In the genomic region with DNA sequence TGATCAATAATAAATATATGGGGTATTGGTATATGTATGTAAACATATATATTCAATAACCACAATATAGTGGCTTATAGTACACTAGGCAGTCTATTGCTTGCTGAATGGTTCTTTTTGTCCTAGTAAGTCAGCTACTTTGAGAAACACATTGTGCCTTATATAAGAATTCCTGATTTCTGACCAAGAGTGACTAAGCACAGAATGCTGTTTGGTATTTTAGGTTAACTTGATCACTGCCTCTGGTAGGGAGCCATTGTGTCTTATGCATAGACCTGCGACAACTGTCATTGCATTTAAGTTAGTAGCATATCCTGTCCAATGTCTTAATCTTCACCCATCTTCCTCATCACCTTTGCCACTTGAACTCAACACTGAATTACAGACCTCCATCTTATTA, we compare ENCODE assay signal across 16 mouse cellular contexts.
"Had no signal": no experiment of that assay in that cellular context is flagged by ENCODE, and none has a peak within 500 bp of the region (broad histone marks: within the 10 kb centered on the region; RNA-seq: fewer than 3 reads in every experiment).

No protein-coding gene starts in this region.

- ATAC-seq: midbrain, embryonic 16.5 days had no signal

- H3K36me3 ChIP-seq: stomach, embryonic 15.5 days had no signal

- H3K4me3 ChIP-seq: midbrain, embryonic 10.5 days; midbrain, embryonic 12.5 days; myocyte; neural tube, embryonic 13.5 days; stomach, embryonic 15.5 days had no signal

- H3K27me3 ChIP-seq: midbrain, embryonic 12.5 days; neural tube, embryonic 13.5 days; stomach, embryonic 15.5 days had no signal

- H3K27ac ChIP-seq: midbrain, embryonic 10.5 days; midbrain, embryonic 12.5 days; neural tube, embryonic 13.5 days; stomach, embryonic 15.5 days; stomach, postnatal 0 days had no signal

- H3K9me3 ChIP-seq: midbrain, embryonic 10.5 days; midbrain, embryonic 12.5 days; neural tube, embryonic 13.5 days; stomach, embryonic 15.5 days had no signal

- DNase-seq: lung, adult 18-20 months; lung, embryonic 14.5 days; lung, postnatal 10 days; lung, postnatal 4 days; midbrain, embryonic 14.5 days; right cerebral cortex, postnatal 14 days; thymus, adult 2 months; thymus, postnatal 25 days; thymus, postnatal 4 days had no signal

- H3K4me2 ChIP-seq: lung, embryonic 14.5 days; midbrain, embryonic 12.5 days; neural tube, embryonic 13.5 days; stomach, embryonic 15.5 days had no signal

- H3K9ac ChIP-seq: lung, embryonic 14.5 days; midbrain, embryonic 12.5 days; neural tube, embryonic 13.5 days; stomach, embryonic 15.5 days had no signal

- H3K4me1 ChIP-seq: midbrain, embryonic 10.5 days; midbrain, embryonic 12.5 days; neural tube, embryonic 13.5 days; stomach, embryonic 15.5 days had no signal
